Mouse (Mus musculus): ENCODE data around the gene Gpr137.

GRCm38 (mm10) chr19:6990712-6991111, 48.4 kb upstream of the Gpr137 start:
- TF ChIP-seq CTCF (IDR thresholded peaks at IDR 0.05; ENCODE audit: low read depth) (no peak), EP300 (optimal IDR thresholded peaks at IDR 0.05) (no peak)

Measured in stomach, postnatal 0 days (tissue).